Mouse (Mus musculus): ENCODE measurements at regions not wholly inside any gene's neighbourhood (a gene's known extent, or its start where the extent isn't known, plus 50 kb on each side); places are given as distances from the start of the nearest gene placed in this dataset.

DNA sequence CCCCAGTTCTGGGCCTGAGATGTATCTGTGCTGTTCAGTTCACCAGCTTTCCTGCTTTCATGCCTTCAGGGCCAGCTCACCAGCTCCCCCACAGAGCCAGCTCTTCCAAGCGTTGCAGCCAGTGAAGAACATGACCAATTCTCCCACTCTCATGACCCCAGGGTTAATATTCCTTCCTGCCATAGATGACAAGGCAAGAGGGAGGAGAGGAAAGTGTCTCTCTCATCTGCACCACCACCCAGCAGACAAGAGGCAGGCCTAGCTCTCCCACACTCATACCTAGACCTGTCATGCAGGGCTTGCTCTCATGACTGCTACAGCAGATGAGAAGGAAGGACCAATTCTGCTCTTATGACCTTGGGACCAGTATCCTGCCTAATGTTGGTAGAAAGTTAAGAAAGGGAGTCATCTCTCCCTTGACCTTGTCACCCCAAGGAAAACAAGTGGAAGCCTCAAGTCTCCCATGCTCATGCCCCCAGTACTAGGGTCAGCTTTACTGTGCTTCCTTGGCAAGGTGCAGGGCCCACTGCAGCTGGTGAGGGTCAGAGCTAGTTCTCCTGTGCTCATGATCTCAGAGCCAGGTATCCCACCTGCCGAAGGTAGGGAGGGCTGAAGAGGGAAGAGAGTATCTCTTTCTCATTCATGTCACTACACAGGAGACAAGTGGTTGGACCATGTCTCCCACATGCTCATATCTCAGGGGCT lies 404.0 kb downstream of the Elavl2 start:
- TF ChIP-seq ZKSCAN1 (IDR thresholded peaks at IDR 0.05; ENCODE audit: borderline replicate concordance, low read depth, low read length), result no peak
- no peak for TF ChIP-seq CTCF (conservative IDR thresholded peaks at IDR 0.05 in 1 of 2, IDR thresholded peaks at IDR 0.05 in 1 of 2; ENCODE audit: low read depth in 2 of 2, low read length in 2 of 2)
- TF ChIP-seq ZC3H11A (IDR thresholded peaks at IDR 0.05; ENCODE audit: low read depth, low read length), result no peak
- TF ChIP-seq HCFC1 (IDR thresholded peaks at IDR 0.05; ENCODE audit: low read depth, low read length), result no peak
- no peak for TF ChIP-seq MAX (IDR thresholded peaks at IDR 0.05; ENCODE audit: low read length)
- TF ChIP-seq ZNF384 (IDR thresholded peaks at IDR 0.05; ENCODE audit: low read depth, low read length), result no peak
- no peak for TF ChIP-seq POLR2A (IDR thresholded peaks at IDR 0.05; ENCODE audit: low read depth, low read length)
- TF ChIP-seq ZMIZ1 (IDR thresholded peaks at IDR 0.05; ENCODE audit: low read depth, low read length), result no peak
- TF ChIP-seq NRF1 (IDR thresholded peaks at IDR 0.05; ENCODE audit: low read depth, low read length), result no peak
- TF ChIP-seq BHLHE40 (IDR thresholded peaks at IDR 0.05; ENCODE audit: low read depth, low read length), result no peak
- TF ChIP-seq ELF1 (IDR thresholded peaks at IDR 0.05; ENCODE audit: low read depth, low read length), result no peak
- TF ChIP-seq PAX5 (IDR thresholded peaks at IDR 0.05; ENCODE audit: low read length), result no peak
- no peak for TF ChIP-seq UBTF (IDR thresholded peaks at IDR 0.05; ENCODE audit: low read depth, low read length)

All from CH12.LX (cell line).